Mouse (Mus musculus) limb, embryonic 10.5 days (tissue): ENCODE measurements around the gene Tent2. TPM values are rescaled to one million over a fixed set of nuclear protein-coding genes. Genes with fewer than 3 reads are reported as not detected.
"Not testable (repeated sequence)": the region's sequence is repeated elsewhere in the genome, so short reads cannot be mapped to it uniquely, and the experiment has no call there.

Experiments
- DNase-seq: peaks from one replicate; pipeline ENCODE4 v3.0.0-alpha.2; 2017; ENCODE audit warnings: low spot score
- H3K27ac ChIP-seq: fragments of 300-500 bp; sonication (generic); 2 replicates; pipeline ENCODE4 v1.5.1; 2016; ENCODE audit warnings: mild to moderate bottlenecking
- H3K27me3 ChIP-seq: fragments of 300-500 bp; sonication (generic); 2 replicates; pipeline ENCODE4 v1.6.1; 2016; ENCODE audit warnings: low read depth, mild to moderate bottlenecking; ENCODE audit not compliant: poor library complexity, severe bottlenecking
- H3K36me3 ChIP-seq: fragments of 300-500 bp; sonication (generic); 2 replicates; pipeline ENCODE4 v1.6.1; 2016; ENCODE audit warnings: mild to moderate bottlenecking, moderate library complexity
- H3K4me1 ChIP-seq: fragments of 300-500 bp; sonication (generic); 2 replicates; pipeline ENCODE4 v1.6.1; 2016
- H3K4me3 ChIP-seq: fragments of 300-500 bp; sonication (generic); 2 replicates; pipeline ENCODE4 v1.5.1; 2016; ENCODE audit warnings: mild to moderate bottlenecking, moderate library complexity
- H3K9me3 ChIP-seq: fragments of 300-500 bp; sonication (generic); replicated peaks from 2 replicates; pipeline ENCODE4 v1.6.1; 2016; ENCODE audit warnings: mild to moderate bottlenecking
- WGBS: fragments of 180-500 bp; shearing (Covaris S2); methylation state at CpG from one replicate; pipeline ENCODE4 v1.1.7; 2016; 5-methylcytosine and 5-hydroxymethylcytosine counted together
- polyA plus RNA-seq: library from polyadenylated mRNA; unstranded; fragments of >200 nt; fragmentation: Nextera tagmentation; extraction: Ambion mirVana; gene quantifications from 2 replicates; pipeline ENCODE4 v1.2.1, GENCODE M21; 2016

Gene Tent2
- polyA plus RNA-seq: 67.6 and 76.8 TPM in 2 replicates

DNA sequence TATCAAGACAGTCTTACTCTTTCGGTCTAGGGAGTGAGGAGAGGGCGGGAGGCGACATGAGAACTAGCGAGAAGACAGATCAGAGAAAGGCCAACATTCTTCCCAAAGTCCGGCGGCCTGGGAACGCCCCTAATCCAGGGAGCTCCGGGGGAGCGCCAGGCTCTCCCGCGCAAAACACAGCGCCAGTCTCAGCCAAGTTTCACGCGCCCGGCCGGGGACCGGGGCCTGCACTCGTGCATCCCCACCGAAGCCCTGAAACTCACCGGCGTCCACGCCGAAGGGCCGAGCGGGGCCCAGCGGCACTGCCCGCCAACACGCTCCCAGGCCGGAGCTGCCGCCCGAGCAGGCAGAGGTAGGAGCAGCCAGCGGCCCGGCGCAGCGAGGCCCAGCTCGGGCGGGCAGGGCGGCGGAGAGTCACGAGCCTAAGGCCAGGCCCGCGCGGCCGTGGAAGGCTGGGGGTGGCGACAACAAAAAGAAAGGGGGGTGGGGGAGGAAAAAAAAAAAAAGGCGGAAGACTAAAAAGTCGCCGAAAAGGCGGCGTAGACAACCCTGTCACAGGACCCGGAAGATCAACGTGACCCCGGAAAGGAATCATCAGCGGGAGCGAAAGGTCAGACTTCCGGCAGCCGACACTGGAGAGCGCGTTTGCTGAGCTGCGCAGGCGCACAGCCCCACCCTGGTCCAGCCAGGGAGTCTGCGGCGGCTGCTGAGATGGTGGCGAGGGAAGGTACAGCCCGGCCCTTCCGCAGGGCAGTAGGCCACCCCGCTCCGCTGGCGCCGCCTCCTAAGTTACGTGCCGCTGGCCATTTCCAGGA is at the start of gene Tent2:
Tent2 (minus strand) TSS at position 555 of the 815 bp plus-strand sequence.
- H3K9me3 ChIP-seq: no peaks in the 10 kb centered on the region
- peaks cover 7% of the 10 kb centered on the region; the same call in 1 of the 2 replicates for H3K36me3 ChIP-seq
- peaks cover 12% of the 10 kb centered on the region for H3K4me1 ChIP-seq
- peak; percentile 95 for DNase-seq
- peak within 1 kb of the TSS; percentile 96 for H3K27ac ChIP-seq
- no peaks in the 10 kb centered on the region for H3K27me3 ChIP-seq
- under 1% methylated on average over 71 of the region's 72 CpGs for WGBS
- H3K4me3 ChIP-seq: peak within 1 kb of the TSS; percentile 88

DNA sequence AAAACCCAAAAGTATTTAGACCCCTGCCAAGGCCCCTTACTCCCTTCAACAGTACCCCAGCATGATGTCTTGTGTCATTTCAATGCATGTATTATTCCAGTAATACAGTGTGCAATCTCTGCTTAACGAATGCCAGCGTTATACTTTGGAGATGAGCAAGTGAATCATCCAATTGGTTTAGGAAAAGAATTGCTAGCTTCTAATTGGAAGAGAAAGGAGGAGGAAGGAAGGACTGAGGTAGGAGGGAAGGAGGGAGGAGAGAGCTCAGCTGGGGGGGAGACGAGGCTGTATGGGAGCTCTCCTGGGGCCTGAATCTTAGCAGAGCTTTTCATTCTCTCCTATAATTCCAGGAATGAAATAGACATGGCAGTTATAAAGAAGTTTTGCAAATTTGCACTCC is 49.0 kb upstream of the Tent2 start:
- Histone ChIP-seq H3K36me3 (no peaks in the 10 kb centered on the region), H3K27me3 (no peaks in the 10 kb centered on the region), H3K27ac (no peak overlapping the region), H3K9me3 (no peaks in the 10 kb centered on the region), H3K4me1 (peaks cover 8% of the 10 kb centered on the region), H3K4me3 (no peak overlapping the region)
- WGBS: 88% methylated on average over 3 of the region's 3 CpGs
- no peak for DNase-seq

DNA sequence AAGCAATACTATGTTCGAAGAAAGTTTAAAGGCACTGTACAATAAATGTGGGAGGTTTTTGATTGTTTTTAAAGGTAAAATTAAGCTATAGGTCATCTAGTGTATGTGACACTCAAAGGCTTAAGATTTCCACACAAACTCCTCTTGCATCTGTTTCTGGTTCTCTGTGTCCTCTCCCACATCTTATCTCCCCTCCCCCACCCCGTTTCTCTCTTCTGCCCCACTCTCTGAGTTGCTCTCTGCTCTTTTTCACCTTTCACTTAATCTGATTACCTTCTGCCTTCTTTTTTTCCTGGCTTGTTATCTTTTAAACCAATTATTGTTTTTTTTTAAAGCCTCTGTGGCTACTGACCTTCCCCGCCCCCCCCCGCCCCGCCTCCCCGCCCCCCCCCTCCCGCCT is 47.4 kb upstream of the Tent2 start:
- Histone ChIP-seq H3K27ac (no peak overlapping the region), H3K36me3 (no peaks in the 10 kb centered on the region), H3K4me1 (peaks cover 8% of the 10 kb centered on the region), H3K4me3 (no peak overlapping the region), H3K27me3 (no peaks in the 10 kb centered on the region), H3K9me3 (no peaks in the 10 kb centered on the region)
- DNase-seq: no peak
- 49% methylated on average over 4 of the region's 7 CpGs for WGBS

DNA sequence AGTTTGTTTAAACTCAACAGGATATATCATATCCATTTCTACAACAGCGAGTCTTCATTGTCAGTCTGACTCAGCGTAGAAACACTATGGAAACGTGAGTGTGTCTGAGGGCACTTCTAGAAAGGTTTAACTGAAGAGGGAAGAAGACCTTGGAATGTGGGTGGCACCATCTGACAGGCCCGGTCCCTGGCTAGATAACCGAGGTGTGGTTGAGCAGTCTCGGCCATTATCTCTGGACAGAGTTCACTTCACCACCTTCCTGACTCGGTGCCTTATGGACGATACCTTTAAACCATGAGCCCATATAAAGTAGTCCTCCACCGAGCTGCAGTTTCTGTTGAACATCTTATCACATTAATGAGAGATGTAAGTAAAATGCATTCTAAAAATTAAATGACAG is 46.9 kb upstream of the Tent2 start:
- Histone ChIP-seq H3K27me3 (no peaks in the 10 kb centered on the region), H3K4me3 (no peak overlapping the region), H3K9me3 (no peaks in the 10 kb centered on the region), H3K36me3 (no peaks in the 10 kb centered on the region), H3K27ac (no peak overlapping the region), H3K4me1 (peaks cover 8% of the 10 kb centered on the region)
- DNase-seq: no peak
- 70% methylated on average over 9 of the region's 9 CpGs for WGBS

DNA sequence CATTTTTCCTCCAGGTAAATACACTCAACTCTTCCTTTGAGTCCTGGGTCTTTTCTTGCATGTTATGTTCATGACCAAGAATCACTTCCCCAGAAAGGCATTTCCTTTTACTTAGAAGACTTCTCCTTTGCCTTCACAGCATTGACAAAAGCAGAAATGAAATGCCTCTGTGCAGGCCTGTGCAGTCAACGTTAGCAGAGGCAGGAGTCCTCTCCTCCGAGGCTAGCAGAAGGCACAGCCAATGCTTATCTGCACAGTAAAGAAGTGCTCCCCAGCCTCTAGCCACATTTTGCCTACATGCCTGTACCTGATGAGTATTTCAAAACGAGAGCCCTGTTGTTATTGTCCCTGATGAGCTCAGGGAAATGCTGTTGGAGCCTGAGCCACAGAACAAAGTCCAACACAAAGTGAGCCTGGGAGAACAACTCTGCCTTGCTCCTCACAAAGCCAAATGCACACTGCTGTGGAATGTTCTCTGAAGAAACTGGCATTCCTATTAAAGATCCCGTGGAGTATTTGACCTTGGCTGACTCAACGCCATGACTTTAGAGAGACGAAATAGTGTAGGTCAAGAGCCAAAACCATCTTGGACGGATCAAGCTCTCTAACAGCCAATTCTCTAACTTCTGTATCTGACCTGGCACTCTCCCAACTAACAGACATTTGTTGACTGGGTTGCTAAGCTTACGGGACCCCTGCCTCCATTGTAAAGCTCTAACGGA is 45.7 kb upstream of the Tent2 start:
- no peak for DNase-seq
- no peaks in the 10 kb centered on the region for H3K27me3 ChIP-seq
- H3K4me3 ChIP-seq: no peak overlapping the region
- peaks cover 8% of the 10 kb centered on the region for H3K4me1 ChIP-seq
- no peaks in the 10 kb centered on the region for H3K36me3 ChIP-seq
- 90% methylated on average over 9 of the region's 9 CpGs for WGBS
- no peak overlapping the region for H3K27ac ChIP-seq
- no peaks in the 10 kb centered on the region for H3K9me3 ChIP-seq

DNA sequence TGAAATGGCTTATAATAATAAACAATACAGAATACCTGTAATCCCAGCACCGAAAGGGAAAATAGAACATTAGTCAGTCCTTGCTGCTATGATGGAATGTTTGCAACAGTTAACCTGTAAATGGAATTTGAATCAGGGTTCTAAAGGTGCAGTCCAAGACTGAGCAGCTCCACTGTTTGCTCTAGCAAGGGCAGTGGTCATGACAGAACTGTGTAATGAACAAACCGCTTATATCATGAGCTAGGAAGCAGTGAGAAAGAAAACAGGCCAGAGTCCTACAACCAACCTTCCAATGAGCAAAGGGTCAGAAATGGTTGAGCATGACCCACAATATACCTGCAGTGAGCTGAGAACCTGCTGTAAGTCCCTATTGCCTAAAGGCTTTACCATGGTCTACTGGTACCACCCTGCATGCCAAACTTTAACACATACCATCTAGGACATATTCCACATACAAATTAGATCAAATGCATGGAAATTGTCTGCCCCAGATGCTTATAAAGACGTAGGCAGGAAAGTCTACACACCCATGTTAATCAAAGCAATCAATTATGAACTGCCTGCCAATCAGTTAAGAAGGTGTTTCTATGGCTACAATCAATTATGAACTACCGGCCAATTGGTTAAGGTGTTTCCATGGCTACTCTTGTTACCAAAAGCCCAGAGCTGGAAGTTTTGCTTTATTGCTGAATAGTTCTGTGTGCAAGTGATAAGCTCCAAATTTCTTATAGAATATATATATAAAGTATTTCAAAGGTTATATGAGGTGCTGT is 42.3 kb upstream of the Tent2 start:
- Histone ChIP-seq H3K4me3 (no peak overlapping the region), H3K27ac (no peak overlapping the region), H3K4me1 (peaks cover under 1% of the 10 kb centered on the region; the same call in 1 of the 2 replicates), H3K27me3 (no peaks in the 10 kb centered on the region), H3K9me3 (no peaks in the 10 kb centered on the region), H3K36me3 (no peaks in the 10 kb centered on the region)
- WGBS: 88% methylated on average over 4 of the region's 4 CpGs
- DNase-seq: no peak

DNA sequence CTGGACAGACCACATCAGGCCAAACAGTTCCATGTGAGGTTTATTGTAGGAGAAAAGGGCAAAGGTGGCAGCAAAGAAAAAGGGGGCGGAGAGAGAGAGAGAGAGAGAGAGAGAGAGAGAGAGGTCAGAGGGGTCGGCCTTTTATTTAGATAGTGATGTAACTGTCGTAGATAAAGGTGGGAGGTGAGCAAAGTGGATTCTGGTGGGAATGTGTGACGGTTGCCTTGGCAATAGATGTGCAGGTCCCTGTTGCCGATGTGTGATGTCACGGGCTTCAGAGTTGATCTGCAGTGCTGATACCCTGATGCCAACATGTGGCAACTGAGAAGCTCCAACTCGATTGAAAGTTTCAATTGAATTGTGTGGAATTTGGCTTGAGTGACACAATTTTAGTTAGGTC is 40.1 kb upstream of the Tent2 start:
- H3K27ac ChIP-seq: no peak overlapping the region
- WGBS: 91% methylated on average over 7 of the region's 7 CpGs
- no peaks in the 10 kb centered on the region for H3K27me3 ChIP-seq
- DNase-seq: no peak
- H3K36me3 ChIP-seq: no peaks in the 10 kb centered on the region
- H3K4me3 ChIP-seq: no peak overlapping the region
- no peaks in the 10 kb centered on the region for H3K9me3 ChIP-seq
- H3K4me1 ChIP-seq: no peaks in the 10 kb centered on the region

DNA sequence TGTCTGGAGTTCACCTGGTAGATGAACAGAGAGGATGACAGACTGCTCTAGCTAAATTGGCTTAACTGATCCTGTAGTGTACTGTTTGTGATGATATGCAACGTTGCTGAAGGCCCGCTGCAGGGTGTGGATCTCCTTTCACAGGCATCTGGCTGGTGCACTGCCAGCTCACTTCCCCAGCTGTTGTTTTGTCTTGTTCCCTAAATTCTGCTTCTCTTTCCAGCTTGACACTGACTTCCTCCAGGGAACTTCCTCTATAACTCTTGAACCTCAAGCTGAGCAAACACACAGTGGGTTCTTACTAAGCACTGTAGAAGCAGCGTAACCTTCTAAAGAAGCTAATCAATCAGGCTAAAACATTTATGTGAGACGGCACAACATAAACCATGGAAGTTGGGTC is 38.8 kb upstream of the Tent2 start:
- no peaks in the 10 kb centered on the region for H3K36me3 ChIP-seq
- H3K4me1 ChIP-seq: no peaks in the 10 kb centered on the region
- H3K27me3 ChIP-seq: no peaks in the 10 kb centered on the region
- no peaks in the 10 kb centered on the region for H3K9me3 ChIP-seq
- 77% methylated on average over 4 of the region's 4 CpGs for WGBS
- DNase-seq: no peak
- no peak overlapping the region for H3K27ac ChIP-seq
- no peak overlapping the region for H3K4me3 ChIP-seq

DNA sequence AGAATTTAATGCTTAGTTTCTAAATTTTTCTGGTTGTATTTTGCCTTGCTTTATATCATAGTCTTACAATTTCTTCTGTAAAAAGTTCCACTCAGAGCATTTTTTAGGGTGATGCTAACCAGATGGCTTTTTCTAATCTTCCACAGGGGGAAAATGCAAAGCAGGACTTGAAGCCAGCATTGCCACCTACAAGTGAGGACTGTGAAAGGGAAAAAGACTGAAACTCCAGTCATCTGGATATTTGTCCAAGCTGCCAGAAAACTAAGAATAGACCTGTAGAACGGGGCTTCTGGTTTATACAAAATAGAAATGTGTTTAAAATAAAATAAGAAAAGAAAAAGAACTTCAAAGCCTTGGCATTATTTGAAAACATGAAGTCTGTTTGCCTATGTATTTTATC is 19.6 kb upstream of the Tent2 start:
- DNase-seq: no peak
- H3K4me3 ChIP-seq: no peak overlapping the region
- H3K4me1 ChIP-seq: no peaks in the 10 kb centered on the region
- H3K9me3 ChIP-seq: no peaks in the 10 kb centered on the region
- H3K27me3 ChIP-seq: no peaks in the 10 kb centered on the region
- H3K27ac ChIP-seq: no peak overlapping the region
- no peaks in the 10 kb centered on the region for H3K36me3 ChIP-seq
- 81% methylated on average over 1 of the region's 1 CpGs for WGBS

DNA sequence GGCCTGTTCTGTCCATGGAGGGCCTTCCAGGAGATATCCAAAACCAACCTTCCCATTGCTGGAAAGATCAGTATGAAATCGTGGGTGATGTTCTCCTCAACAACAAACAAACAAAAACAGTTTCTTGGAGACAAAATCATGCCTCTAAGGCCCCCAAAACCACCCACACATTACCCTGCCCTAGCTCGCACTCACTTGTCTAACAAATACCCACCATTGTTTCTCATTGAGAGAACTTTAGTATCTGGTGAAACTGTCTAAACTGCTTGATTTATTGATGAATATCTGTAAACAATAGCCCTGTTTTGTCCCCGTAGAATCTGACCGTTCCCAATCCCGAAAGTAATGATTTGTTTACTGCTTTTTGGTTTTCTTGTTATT is 451 bp upstream of the Tent2 start:
- no peak for DNase-seq
- Histone ChIP-seq H3K36me3 (peaks cover 6% of the 10 kb centered on the region; the same call in 1 of the 2 replicates), H3K27me3 (no peaks in the 10 kb centered on the region), H3K4me1 (peaks cover 12% of the 10 kb centered on the region), H3K4me3 (peak overlapping the region; percentile 88), H3K9me3 (no peaks in the 10 kb centered on the region), H3K27ac (peak overlapping the region; percentile 96)
- 76% methylated on average over 5 of the region's 5 CpGs for WGBS

DNA sequence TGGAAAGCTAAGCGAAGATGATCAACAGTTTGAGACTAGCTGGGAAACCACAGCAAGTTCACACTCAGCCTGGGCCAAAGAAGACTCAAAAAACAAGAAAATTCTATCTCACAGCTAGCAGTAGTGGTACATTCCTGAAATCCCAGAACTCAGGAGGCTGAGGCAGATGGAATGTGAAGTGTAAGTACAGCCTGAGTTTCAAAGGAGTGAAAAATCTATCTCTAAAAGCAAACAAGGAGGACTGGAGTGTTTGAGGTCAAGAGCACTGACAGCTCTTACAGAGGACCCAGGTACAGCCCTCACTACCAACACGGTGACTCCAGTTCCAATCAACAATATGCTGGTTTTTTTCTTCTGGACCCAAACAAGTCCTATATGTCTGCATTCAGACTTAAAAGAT is 2.8 kb downstream of the Tent2 start:
- peaks cover 12% of the 10 kb centered on the region for H3K4me1 ChIP-seq
- 98% methylated on average over 2 of the region's 2 CpGs for WGBS
- H3K27me3 ChIP-seq: no peaks in the 10 kb centered on the region
- no peak overlapping the region for H3K27ac ChIP-seq
- H3K36me3 ChIP-seq: peaks cover 19% of the 10 kb centered on the region
- no peaks in the 10 kb centered on the region for H3K9me3 ChIP-seq
- H3K4me3 ChIP-seq: no peak overlapping the region
- no peak for DNase-seq

DNA sequence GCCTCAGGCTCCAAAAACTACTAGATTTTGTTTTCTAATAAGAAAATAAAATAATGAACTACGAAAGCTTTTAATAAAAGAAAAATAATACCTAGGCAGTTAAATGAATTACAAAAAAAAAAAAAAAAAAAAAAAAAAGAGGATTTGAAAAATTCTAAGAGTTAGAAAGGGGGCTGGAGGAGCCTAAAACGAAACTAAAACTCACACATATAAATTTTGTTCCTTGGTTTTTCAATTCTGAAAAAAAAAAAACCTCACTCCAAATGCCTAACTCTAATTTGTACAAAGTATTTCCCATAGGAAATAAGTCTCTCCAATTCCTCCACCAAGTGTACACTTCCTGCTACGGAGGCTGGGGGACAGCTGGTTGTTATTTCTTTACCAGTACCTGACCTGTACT is 3.4 kb downstream of the Tent2 start:
- Histone ChIP-seq H3K27ac (no peak overlapping the region), H3K36me3 (peaks cover 26% of the 10 kb centered on the region), H3K4me3 (no peak overlapping the region), H3K27me3 (no peaks in the 10 kb centered on the region), H3K9me3 (no peaks in the 10 kb centered on the region), H3K4me1 (peaks cover 12% of the 10 kb centered on the region)
- no peak for DNase-seq
- WGBS: 91% methylated on average over 3 of the region's 3 CpGs

DNA sequence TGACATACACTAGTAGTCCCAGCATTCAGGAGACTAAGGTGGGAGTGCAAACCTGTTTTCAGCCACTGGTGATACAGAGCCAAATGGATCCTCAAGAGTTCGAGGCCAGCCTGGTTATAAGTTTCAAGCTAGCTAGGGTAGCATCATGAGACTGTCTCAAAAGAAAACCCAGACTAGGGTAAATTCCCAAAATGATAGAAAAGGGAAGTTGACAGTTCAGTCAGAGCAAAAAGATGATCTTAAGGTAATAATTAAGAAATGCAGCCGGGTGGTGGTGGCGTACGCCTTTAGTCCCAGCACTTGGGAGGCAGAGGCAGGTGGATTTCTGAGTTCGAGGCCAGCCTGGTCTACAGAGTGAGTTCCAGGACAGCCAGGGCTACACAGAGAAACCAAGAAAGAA is 4.4 kb downstream of the Tent2 start:
- H3K4me3 ChIP-seq, DNase-seq, H3K27ac ChIP-seq, H3K27me3 ChIP-seq, H3K9me3 ChIP-seq: not testable (repeated sequence)
- Histone ChIP-seq H3K4me1 (peaks cover 12% of the 10 kb centered on the region), H3K36me3 (peaks cover 36% of the 10 kb centered on the region)
- 98% methylated on average over 5 of the region's 5 CpGs for WGBS
